Mouse (Mus musculus) layer of hippocampus, postnatal 36 days (tissue): ENCODE data around the gene Srbd1. TPM values are rescaled to one million over a fixed set of nuclear protein-coding genes. Genes with fewer than 3 reads are reported as not detected.
A peak's percentile ranks its signal among the peaks of the same experiment; 100 is the strongest.

Experiments used
- DNase-seq, 2 experiments: peaks; one replicate each; pipeline ENCODE4 v3.0.0; 2022
- total RNA-seq, 2 experiments: library from RNA; stranded (reverse); gene quantifications; 2 replicates each; pipeline ENCODE4 v1.2.3; 2021

Gene Srbd1
- total RNA-seq, 2 experiments from 2014 or later = 16.2 to 16.6 TPM

GRCm38 (mm10) chr17:86135835-86136234, 9.1 kb downstream of the Srbd1 start:
- DNase-seq = no peak

DNA sequence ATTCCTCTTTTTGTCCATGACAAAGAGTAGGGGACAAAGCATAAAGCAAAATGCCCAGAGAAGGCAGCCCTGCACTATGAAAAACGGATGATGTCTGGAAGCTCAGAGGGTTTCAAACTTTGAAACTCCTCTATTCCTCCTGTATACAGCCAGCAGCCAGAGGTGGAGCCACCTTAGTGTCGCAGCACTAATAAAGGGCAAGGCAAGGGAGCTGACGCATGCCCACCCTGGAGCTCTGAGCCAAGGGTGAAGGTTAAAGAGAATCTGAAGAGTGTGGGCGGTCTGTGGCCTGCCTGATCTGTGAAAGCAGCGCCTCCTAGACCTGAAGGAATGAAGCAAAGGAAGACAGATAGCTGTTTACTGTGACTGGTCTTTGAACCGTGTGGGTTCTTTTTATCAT, 10.5 kb downstream of the Srbd1 start:
- no peak for DNase-seq

DNA sequence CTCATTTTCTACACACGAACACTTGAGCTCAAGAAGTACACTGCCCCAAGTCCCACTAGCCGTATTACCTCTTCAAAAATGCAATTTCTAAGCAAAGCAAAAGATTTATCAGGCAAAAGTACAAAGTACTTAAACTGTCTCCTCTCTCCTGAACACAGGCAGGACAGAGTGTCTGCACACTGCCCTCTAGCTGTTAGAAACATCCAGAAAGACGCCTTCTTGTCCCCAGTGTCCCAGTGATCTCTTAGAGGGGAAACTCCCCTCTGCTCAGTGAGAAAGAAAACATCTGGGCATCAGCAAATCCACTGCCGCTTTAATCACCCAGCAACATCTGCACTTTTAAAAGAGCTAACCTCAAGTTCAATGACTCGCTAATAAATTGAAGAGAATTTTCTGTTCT, 12.4 kb downstream of the Srbd1 start:
- DNase-seq = no peak

- DNase-seq = no peak
These were observed 16.8 kb downstream of the Srbd1 start for GRCm38 (mm10) chr17:86128198-86128597.

DNA sequence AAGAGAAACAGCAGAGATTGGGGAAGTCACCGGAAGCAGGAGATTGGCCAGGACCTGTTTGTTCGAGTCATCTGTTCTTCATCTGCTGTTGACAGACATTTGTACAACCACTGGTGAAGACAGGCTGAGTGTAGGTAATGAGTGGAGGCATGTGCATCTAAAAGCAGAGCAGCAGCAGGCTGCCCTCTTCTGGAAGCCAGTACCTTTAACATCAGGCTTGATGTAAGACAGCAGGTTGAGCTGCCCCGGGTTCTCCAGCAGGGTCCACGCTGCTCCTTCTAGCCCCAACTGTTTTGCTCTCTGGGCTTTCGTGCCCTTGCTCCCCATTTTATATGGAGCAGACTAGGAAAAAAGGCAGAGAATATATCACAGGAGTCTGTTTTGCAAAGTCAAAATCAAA, 19.1 kb downstream of the Srbd1 start:
- DNase-seq = no peak

DNA sequence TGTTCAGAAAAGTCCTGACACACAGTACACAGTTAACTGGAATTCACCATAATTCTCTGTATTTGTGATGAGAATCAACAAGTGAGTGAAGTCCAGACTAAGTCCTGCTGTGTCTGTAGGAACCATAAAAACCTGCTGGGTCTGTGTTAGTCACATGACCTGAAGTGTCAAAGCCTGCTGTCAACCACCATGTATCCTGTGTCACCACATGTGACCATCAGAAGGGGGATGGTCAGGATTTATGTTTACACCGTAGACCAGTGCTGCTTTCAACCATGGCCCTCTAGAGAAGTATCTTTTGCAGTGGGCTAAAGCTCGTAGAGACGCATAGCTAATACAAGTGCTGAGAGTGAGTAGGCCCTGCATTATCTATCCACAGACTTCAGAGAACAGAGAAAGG, 21.8 kb downstream of the Srbd1 start:
- no peak for DNase-seq

GRCm38 (mm10) chr17:86096875-86097274, 48.1 kb downstream of the Srbd1 start:
- peak in 1 of 2 experiments; percentile 2 for DNase-seq

GRCm38 (mm10) chr17:86093124-86093523, 51.9 kb downstream of the Srbd1 start:
- no peak for DNase-seq

- no peak for DNase-seq
These were observed 53.3 kb downstream of the Srbd1 start for GRCm38 (mm10) chr17:86091631-86092030.

- DNase-seq = no peak
These were observed 54.9 kb downstream of the Srbd1 start for GRCm38 (mm10) chr17:86089893-86090588.

DNA sequence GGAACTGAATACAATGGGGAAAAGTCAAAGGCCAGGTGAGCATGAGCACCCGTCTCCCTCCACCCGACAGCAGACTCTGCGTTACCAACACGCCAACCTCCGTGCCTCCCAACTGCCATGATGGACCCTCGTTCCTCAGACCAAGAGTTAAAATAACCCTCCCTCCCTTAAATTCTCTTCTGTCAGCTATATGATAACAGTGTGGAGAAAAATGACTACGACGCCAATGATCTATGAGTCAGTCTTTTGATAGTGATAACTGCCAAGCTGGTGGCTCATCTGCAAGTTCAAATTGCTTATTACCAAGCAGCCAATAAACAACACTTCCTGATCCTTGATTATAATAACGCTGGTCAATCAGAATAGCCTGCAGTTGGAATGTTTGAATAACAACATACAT, 57.1 kb downstream of the Srbd1 start:
- no peak for DNase-seq

GRCm38 (mm10) chr17:86086191-86086590, 58.8 kb downstream of the Srbd1 start:
- no peak for DNase-seq

GRCm38 (mm10) chr17:86083207-86083606, 61.8 kb downstream of the Srbd1 start:
- no peak for DNase-seq

DNA sequence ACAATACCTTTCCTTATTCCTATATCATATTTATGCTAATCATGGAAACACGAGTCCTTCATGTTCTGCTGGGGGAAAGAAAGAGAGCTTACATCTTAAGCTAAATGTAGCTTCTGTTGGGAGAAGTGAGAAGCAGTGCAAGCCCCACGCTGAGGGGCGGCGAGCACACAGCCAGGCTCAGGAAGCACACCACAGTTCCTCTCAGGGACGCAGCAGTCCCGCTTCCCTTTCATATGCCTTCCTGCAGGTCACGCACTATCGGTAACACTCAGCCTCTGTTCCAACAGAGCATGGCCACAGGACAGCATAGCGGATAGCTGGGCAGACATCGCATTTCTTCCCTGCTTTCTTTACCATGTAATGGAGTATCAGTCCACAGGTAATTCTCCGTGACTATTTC, 66.9 kb downstream of the Srbd1 start:
- DNase-seq = no peak

GRCm38 (mm10) chr17:86067444-86067843, 77.5 kb downstream of the Srbd1 start:
- DNase-seq = no peak

GRCm38 (mm10) chr17:86065833-86066232, 79.1 kb downstream of the Srbd1 start:
- no peak for DNase-seq

GRCm38 (mm10) chr17:86063461-86063860, 81.5 kb downstream of the Srbd1 start:
- DNase-seq = peak; percentile 28 to 36

DNA sequence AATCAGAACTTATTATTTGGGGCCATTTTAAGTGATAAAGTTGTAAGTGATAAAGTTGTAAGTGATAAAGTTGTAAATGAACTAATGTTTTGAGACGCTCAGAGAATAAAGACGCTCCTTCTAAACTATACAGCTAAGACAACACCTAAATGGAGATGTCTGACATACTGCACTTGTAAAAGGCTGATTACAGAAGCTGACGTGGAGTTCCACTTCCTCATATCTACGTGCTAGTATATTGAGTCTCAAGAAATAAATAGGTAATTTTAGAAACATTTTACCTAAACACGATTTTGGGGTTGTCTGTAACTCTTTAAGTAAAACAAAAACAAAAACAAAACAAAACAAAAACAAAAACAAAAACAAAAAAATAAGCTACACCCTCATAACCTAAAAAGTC, 84.1 kb downstream of the Srbd1 start:
- DNase-seq = no peak

DNA sequence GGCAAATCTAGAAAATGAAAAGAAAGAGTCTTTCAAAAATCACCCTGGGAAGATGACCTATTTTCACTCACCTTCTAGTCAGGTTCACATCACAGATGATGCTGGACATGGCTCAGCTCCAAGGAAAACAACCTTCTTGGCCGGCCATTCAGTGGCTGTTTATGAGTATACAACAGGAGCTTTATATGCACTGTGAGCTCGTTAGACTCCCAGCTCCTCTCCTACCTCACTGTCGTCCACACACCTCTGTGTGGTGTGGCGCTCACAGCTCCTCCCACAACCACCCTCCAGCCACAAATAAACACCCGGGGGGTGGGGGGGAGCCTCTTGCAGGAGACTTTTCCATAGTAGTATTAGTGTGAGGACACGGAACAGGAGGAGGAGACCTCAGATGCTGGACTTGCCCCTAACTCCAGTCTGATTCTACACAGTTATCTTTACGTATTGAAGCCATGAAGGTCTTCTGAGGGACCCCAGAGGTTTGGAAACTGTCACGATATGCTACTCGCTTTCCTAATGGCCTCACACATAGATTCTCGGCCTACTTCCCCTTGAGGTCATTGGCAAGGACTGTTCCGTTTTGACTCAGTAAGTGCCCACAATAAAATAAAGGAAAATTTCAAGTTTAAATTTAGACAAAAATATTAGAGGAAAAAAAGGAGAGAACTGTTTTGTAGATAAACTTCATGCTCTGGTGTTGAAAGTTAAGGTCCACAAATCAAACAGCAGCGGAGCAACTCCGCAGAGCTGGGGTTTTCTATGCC, 104.6 kb downstream of the Srbd1 start:
- DNase-seq = no peak

DNA sequence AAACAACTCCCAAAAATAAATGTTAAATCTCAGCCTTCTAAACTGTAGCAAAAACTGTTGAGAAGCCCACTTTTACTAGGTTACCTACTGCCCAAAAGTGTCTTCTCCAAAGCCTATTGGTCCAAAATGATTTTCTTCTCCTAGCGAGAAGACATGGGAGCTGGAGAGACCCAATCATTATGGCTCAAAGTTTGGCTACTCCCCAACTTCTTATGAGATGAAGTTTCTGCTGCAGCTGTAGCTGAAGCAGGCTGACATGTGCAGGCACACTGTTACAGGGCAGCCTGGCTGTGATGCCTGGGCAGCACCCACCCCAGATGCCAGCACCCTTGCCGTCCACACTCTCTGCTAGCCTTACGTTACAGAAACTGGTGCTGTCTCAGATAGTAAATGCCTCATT, 105.2 kb downstream of the Srbd1 start:
- no peak for DNase-seq

GRCm38 (mm10) chr17:86038211-86038648, 106.7 kb downstream of the Srbd1 start:
- DNase-seq = no peak

DNA sequence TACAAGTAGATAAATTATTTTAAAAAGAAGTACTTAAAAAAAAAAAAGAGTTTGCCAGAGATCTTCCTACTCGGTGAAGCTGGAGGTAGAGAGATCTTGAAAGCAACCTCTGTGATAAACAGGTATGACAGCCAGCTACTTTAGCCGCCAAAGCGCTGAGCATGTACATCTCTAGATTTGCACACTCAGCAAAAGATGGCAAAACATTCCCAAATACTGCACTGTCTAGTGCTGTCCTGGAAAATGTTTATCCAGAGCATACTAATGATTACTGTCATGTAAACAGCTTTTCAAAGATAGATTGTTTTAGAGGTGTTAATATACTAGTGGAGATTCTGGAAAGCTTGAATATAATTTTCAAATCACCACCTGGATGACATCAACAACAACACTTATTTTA, 109.4 kb downstream of the Srbd1 start:
- DNase-seq = no peak

GRCm38 (mm10) chr17:86035146-86035545, 109.8 kb downstream of the Srbd1 start:
- no peak for DNase-seq

DNA sequence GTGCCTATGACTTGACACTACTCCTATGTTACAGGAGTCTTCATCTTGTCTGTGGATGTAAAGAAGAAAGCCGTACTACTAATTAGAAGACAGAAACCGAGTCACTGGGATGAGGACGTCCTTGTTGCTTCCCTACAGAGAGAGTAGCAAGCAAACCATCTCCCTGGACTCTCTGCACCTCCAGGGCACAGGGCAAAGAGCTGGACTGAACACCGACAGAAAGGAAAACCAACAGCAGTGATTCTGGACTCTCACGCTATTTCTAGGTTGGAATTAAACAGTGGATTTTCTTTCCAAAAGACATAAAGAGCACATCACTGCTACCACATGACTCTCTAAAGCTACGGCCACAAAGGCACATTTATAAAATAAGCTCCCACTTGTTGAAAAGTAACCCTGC, 110.3 kb downstream of the Srbd1 start:
- DNase-seq = no peak
